Mouse (Mus musculus) cerebellum, adult 8-10 months (tissue): ENCODE data around the gene Echs1.

Source experiments
- DNase-seq: peaks from one replicate; pipeline ENCODE4 v3.0.0; 2022

Echs1 gene

GRCm38 (mm10) chr7:140115583-140116328 is 520 bp downstream of the Echs1 start, which contains the start of gene Paox:
Gene Paox (plus strand): TSS chr7:140115799.
- peak; percentile 23 for DNase-seq

GRCm38 (mm10) chr7:140111943-140112342 is 4.3 kb downstream of the Echs1 start:
- DNase-seq = no peak

- no peak for DNase-seq
Measured at GRCm38 (mm10) chr7:140104009-140104408, 12.3 kb downstream of the Echs1 start.

GRCm38 (mm10) chr7:140101993-140102860 is 14.0 kb downstream of the Echs1 start, which contains the start of gene Fuom:
Gene Fuom (minus strand): TSS chr7:140102441.
- DNase-seq = peak; percentile 82

GRCm38 (mm10) chr7:140101498-140101897 is 14.8 kb downstream of the Echs1 start:
- DNase-seq = peak; percentile 43

GRCm38 (mm10) chr7:140098466-140098865 is 17.8 kb downstream of the Echs1 start:
- no peak for DNase-seq

GRCm38 (mm10) chr7:140096055-140096454 is 20.2 kb downstream of the Echs1 start:
- no peak for DNase-seq

GRCm38 (mm10) chr7:140095556-140095955 is 20.7 kb downstream of the Echs1 start:
- DNase-seq = no peak

GRCm38 (mm10) chr7:140094954-140095353 is 21.3 kb downstream of the Echs1 start:
- no peak for DNase-seq

GRCm38 (mm10) chr7:140092924-140093528 is 23.2 kb downstream of the Echs1 start, which contains the start of gene Prap1:
Gene Prap1 (plus strand): TSS chr7:140093395.
- no peak for DNase-seq

GRCm38 (mm10) chr7:140090601-140091000 is 25.7 kb downstream of the Echs1 start:
- no peak for DNase-seq

- peak; percentile 75 for DNase-seq
Measured at GRCm38 (mm10) chr7:140082242-140082678, 34.0 kb downstream of the Echs1 start, which contains the start of gene Caly. Gene Caly (minus strand): TSS chr7:140082548.

- DNase-seq = peak; percentile 58
Measured at GRCm38 (mm10) chr7:140081408-140082241, 34.7 kb downstream of the Echs1 start.

GRCm38 (mm10) chr7:140080503-140081156 is 35.6 kb downstream of the Echs1 start:
- peak; percentile 93 for DNase-seq

- peak; percentile 81 for DNase-seq
Measured at GRCm38 (mm10) chr7:140078711-140079110, 37.6 kb downstream of the Echs1 start.

GRCm38 (mm10) chr7:140077698-140078097 is 38.6 kb downstream of the Echs1 start:
- DNase-seq = no peak

GRCm38 (mm10) chr7:140070042-140070711 is 46.1 kb downstream of the Echs1 start:
- DNase-seq = no peak

GRCm38 (mm10) chr7:140067397-140067796 is 48.9 kb downstream of the Echs1 start:
- DNase-seq = no peak

- peak; percentile 64 for DNase-seq
Measured at GRCm38 (mm10) chr7:140063092-140063491, 53.2 kb downstream of the Echs1 start.

- no peak for DNase-seq
Measured at GRCm38 (mm10) chr7:140062307-140062706, 54.0 kb downstream of the Echs1 start.

GRCm38 (mm10) chr7:140061832-140062130 is 54.5 kb downstream of the Echs1 start:
- DNase-seq = no peak
